Mouse (Mus musculus): Measurements from ENCODE around the gene Atf6.

Atf6 gene

DNA sequence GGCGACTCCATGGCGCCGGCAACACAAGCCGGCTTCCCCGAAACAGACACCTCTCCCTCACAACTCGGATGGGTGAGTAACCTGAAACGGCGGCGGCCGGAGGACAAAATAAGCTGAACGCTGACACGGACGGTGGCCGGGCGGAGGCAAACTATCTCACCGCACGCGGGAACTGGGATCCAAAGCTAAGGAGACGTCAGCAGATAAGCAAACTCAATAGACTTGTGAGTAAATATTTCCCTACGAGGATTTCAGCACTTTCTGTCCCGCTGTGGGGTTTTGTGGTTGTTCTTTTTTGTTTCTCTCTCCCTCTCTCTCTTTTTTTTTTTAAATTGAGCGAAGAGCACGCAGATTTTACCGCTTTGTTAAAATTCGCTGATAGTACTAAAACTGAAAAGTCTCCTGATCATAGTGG is at the start of gene Atf6:
Gene Atf6 (minus strand): TSS at position 81 of the 415 bp plus-strand sequence.
- in situ Hi-C loops (cut with MboI, MseI), result loop anchor here (25.0 kb wide), 2 partner anchors 655 to 1645 kb away; partner anchors contain the start of genes Cfap45 (in 1 of the 2), Tagln2 (in 1 of the 2) and Uhmk1 (in 1 of the 2)

DNA sequence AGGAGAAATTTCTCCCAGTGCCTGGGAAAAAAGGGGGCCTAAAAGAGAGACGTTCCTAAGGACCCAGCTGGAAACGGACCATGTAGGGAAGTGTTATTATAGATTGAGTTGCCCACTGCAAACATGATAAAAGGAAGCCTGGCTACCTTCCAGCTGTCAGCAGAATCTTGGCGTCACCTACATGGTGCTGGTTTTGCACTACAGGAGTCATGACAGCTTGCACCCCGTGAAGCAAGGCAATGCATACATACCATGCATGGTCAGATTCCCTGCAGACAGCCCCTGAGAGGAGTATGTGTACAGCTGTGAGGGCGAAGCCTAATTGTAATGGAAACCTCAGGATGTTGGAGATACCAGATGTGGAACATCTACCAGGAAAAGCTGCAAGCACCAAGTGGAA is 48.1 kb upstream of the Atf6 start:
- in situ Hi-C loops (cut with MboI, MseI), result no loop called here

DNA sequence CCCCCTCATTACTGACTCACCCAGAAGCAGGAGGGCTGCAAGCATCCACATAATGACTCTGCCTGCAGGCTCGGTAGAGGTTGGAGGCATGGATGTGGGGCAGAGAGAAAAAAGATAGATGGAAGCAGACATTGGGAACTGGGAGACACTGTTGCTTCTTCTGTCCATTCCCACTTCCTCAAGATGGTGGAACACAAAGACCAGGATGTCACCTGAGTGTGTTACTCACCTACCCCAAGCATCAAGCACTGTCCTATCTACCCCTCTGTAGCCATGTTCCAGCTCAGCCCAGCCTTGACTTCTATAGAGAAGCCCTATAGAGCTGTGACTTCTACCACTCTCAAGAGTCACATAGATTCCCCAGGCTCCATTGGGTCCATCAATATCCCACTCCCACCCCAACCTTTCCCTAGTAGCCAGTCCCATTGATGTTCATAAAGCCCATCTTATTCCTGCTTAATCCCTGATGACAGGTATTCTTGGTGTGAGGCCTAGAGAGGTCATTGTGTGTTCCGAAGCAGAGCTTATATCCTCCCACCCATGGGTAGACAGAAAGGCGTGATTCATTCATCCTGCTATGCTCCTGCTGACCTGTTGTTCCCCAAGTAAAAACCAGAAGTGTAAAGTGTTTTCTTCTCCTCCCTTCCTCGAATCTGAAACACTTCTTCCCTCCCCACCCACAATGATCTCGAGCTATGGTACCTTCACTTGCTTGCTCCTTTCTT is 45.5 kb upstream of the Atf6 start, which contains the start of gene Fcrlb:
Gene Fcrlb (minus strand): TSS at position 51 of the 725 bp plus-strand sequence.
- in situ Hi-C loops (cut with MboI, MseI), result no loop called here

DNA sequence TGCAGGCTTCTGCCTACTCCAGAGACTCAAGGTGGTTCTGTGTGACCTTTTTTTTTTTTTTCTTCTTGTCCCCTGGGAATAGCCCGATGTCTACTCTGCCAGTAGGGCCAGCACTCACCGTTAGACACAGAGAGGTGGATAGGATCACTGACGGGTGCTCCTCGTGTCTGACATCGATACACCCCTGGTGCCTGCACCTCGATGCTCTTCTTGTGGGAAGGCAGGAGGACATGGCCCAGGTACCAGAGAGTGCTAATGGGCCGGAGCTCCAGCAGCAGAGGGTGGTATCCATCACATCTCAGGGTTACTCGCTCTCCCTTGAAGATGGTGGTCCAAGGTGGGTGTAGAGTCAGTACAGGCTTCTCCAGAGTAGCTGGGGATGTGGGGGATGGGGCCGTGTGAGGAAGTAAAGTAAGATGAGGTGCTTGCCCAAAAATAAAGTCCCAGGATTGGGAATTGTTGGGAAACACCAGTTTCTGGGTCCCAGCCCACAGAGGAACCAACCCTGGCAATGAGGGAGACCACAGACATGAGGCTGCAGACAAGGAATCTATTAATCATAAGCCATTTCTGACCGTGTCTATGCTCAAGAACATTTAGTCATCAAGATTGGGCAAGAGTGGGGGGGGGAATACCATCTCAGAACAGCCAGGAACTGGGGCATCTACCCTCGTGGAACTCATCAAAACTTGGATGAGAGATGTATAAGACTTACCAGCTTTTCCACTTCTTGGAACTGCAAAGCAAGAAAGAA is 44.5 kb upstream of the Atf6 start:
- in situ Hi-C loops (cut with MboI, MseI), result no loop called here

DNA sequence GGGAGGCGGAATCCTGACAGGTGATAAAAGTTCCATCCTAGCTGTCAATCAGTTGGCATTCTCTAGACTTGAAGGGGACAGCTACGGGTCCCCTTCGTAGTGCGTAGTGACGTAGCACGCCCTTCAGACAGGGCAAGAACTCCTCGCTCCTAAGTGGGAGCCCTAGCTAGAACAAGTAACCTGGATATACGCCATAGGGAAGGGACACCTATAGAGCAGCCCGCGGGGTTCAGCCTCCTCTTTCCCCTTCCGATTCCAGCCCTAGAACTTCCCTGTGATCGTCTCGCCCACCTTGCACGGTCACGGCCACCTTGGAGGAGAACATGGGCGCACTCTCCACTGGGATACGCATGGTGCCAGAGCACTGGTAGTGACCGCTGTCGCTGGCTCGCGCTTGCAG is 40.8 kb upstream of the Atf6 start:
- in situ Hi-C loops (cut with MboI, MseI), result no loop called here

DNA sequence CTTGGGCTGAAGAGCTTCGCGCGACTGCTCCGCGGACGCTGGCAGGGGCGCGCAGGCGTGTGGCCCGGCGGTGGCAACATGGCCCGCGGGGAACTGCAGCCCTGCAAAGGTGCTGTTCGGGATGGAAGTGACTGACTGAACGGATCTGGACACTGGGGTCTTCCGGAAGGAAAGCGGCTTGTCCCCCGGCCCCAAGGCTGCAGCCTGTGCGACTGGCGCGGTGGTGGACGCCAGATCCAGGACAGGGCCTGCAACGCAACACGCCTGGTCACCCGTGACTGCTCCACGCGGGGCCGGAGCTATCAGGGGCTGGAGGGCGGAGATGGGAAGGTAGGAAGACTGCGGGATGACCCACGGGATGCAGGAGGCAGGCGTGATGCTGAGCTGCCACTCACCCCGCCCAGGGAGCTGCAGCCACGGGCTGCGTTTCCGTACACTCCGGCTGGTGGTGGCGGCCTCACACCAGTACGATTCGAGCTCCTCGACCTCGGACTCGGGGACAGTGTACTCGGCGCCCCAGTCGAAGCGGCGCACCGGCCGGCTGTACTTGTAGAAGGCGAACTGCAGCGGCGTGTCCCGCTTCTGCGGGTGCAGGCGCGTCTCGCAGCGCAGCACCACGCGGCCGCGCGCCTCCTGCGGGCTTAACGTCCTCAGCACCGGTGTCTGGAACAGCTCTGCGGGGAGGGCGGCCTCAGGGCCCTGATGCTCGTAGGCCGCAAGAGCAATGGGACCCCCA is 40.1 kb upstream of the Atf6 start:
- in situ Hi-C loops (cut with MboI, MseI), result no loop called here

GRCm38 (mm10) chr1:170907111-170907455 is 39.5 kb upstream of the Atf6 start:
- in situ Hi-C loops (cut with MboI, MseI), result no loop called here

DNA sequence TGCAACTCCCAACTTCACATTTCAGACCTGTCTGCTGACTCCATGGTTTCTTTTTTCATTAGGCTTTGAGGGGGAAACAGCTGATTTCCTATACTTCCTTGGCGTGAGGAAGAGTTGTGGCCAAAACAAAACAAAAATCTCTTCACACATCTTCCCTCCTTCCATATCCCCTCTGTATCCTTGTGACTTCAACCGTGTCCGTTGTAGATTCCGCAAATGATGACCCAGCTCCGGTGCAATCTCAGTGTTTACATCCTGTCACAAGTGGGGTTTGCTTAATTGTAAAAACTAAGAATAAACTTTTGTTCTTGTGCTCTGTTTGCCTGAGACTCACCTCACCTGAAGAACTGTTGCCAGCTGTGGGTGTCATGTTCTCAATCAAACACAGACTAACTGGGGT is 35.9 kb upstream of the Atf6 start:
- in situ Hi-C loops (cut with MboI, MseI), result loop anchor here (5.0 kb wide), 2 partner anchors 94 to 174 kb away; no protein-coding TSS in a partner anchor

GRCm38 (mm10) chr1:170901536-170902238 is 34.1 kb upstream of the Atf6 start:
- in situ Hi-C loops (cut with MboI, MseI), result loop anchor here (5.0 kb wide), 2 partner anchors 96 to 176 kb away; no protein-coding TSS in a partner anchor

DNA sequence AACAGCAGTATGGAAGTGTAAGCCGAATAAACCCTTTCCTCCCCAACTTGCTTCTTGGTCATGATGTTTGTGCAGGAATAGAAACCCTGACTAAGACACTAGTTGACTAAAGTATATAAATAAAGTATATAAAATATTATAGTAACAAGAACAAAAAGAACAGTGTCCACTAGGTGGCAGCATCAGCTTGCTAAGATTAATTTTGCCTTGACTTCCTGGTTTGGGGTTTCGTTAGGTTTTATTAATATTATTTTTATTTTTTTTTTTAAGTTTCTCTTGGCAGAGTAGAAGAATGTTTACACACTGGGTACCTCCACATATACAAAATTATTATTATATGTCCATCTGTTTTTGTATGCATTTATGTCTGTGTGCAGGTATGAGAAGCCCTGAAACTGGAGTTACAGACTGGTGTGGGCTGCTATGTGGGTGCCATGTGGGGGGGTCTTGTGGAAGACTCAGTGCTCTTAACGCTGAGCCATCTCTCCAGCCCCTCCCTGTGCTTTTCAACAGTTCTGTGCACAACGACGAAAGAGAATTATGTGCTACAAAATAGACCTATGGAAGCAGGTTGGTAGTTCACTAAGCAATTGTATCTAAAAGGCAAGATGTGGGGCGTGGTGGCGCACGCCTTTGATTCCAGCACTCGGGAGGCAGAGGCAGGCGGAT is 33.4 kb upstream of the Atf6 start:
- in situ Hi-C loops (cut with MboI, MseI), result loop anchor here (5.0 kb wide), 2 partner anchors 96 to 176 kb away; no protein-coding TSS in a partner anchor

DNA sequence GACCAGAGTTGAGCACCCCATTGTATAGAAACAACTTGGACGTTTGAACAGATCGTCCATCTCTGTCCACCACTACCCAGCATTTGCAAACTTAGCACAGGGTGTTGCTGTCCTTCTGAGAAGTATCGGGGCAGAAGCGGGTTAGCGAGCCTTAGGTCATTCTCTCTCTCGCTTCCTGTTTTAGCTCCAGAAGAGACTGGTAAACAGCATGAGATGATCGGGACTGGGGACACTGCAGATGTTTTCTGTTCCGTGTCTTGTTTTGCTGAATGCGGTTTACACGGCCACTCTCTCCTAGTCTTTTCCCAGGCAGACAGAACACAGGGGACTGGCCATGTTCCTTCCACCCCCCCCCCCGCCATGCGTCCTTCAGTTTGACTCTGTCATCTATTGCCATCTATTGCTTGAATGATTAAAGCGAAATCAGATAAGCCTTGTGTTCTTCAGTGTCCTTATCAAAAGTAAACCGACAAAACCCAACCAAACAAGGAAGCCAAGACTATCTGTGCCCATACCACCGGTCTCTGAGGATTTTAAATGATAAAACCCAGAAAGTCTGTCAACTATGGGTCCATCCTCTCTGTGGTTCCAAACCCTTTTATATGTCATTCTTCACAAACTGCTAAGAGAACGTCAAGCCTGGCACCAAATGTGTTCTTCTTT is 31.0 kb upstream of the Atf6 start:
- in situ Hi-C loops (cut with MboI, MseI), result loop anchor here (5.0 to 25.0 kb wide), 2 partner anchors 94 to 364 kb away; partner anchors contain the start of genes Adamts4 (in 1 of the 2), B4galt3 (in 1 of the 2) and Ndufs2 (in 1 of the 2)

DNA sequence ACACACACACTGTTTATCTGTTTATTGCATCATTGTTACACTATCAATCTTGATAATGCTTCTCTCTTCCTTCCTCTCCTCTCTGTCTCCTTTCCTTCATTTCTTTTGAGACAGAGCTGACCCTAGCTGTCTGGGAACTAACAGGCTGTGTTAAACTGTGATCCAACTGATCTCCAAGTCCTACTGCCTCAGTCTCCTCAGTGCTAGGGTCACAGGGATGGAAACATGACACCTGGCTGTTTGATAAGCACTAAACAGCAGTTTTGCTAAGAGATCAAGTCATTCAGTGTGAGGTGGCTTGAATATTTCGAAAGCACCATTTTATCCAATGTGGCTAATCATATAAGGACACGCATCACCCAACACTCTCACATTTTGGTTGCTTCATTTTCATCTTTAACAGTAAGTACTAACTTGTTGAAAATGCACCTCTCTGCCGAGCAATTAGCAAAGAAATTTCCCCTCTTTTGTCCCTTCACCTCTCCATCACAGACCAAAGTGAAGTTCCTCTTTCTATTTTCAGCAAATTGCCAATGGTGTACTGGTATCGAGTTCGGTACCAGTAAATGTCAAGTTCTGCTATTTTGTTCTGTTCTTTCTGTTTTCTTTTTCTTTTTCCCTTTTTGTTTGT is 29.2 kb upstream of the Atf6 start:
- in situ Hi-C loops (cut with MboI, MseI), result loop anchor here (5.0 to 25.0 kb wide), 2 partner anchors 96 to 366 kb away; partner anchors contain the start of genes Adamts4 (in 1 of the 2), B4galt3 (in 1 of the 2) and Ndufs2 (in 1 of the 2)

- in situ Hi-C loops (cut with MboI, MseI), result loop anchor here (5.0 to 25.0 kb wide), 2 partner anchors 97 to 367 kb away; partner anchors contain the start of genes Adamts4 (in 1 of the 2), B4galt3 (in 1 of the 2) and Ndufs2 (in 1 of the 2)
Observed at GRCm38 (mm10) chr1:170894603-170895602, 27.3 kb upstream of the Atf6 start.

DNA sequence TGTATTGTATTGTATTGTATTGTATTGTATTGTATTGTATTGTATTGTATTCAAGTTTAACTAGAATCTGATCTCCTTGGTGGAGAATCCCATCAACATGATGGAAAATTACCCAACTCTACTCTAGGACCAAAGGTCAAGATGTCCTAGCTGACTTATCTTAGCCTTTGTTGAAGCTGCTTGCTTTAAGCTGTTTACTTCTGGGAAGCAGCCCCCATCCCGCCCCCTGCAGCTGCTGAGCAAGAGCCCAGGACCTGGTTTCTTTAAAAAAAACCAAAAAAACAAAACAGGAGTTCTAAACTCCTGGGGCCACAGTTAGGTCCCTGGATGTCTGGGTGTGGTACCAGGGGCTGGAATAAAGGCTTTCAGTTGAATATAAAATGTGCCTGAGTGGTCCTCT is 24.7 kb upstream of the Atf6 start:
- in situ Hi-C loops (cut with MboI, MseI), result loop anchor here in 1 of 2 experiments (25.0 kb wide), 1 partner anchor 370 kb away; the partner anchor contains the start of genes Adamts4, B4galt3 and Ndufs2

DNA sequence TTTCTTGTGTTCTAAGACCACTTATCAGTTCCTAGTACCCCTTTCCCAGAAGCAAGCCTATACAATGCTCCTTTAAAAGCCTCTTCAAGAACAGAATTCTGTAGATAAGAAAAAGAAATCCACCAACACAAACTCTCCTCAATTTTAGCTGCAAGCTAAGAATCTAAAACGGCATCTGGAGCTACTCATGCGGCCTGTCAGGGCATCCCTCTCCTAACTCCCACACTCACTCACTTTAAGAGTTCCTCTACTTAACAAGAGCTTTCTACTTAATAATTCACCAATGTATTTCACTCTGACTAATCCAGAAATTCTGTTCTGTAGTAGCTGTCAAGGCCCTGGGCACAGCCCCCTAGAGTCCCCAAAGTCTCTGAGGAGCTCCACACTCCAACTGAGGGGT is 24.1 kb upstream of the Atf6 start:
- in situ Hi-C loops (cut with MboI, MseI), result loop anchor here in 1 of 2 experiments (25.0 kb wide), 1 partner anchor 371 kb away; the partner anchor contains the start of genes Adamts4, B4galt3 and Ndufs2

DNA sequence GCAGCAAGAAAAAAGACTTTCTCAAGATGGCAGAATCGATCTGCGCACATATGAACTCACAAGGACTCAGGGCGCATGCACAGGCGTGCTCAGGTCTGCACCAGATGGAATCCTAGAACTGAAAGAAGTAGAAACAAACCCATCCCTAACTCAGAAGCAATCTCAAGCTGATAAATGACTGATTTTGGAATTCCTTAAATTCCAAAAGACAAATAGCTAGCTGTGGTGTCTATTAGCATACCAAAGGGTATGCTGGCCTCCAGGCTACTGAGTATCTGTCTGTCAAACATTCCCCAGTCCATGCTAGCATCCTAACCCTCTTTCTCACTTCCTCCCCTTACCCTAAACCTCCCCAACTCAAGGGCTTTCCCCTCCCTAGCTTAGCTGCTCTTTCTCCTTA is 21.7 kb upstream of the Atf6 start:
- in situ Hi-C loops (cut with MboI, MseI), result loop anchor here in 1 of 2 experiments (25.0 kb wide), 1 partner anchor 373 kb away; the partner anchor contains the start of genes Adamts4, B4galt3 and Ndufs2

DNA sequence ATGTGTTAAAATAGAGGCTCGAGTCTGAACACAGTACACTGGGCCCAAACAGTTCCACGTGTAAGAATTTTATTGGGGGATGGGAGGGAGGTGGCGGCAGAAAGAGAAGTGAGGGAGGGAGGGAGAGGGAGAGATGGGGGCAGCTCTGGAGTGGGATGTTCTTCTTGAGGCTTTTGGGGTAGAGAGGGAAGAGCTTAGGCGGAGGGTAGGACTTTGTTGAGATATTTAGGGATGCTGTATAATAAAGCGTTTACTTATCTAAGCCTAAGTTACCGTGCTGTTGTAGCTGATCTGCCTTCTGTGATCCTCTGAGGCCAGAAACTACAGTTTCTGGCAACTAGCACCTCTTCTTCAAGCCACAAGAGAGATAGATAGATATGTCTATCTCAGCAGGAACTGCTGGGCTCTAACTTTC is 18.5 kb upstream of the Atf6 start:
- in situ Hi-C loops (cut with MboI, MseI), result loop anchor here in 1 of 2 experiments (25.0 kb wide), 1 partner anchor 376 kb away; the partner anchor contains the start of genes Adamts4, B4galt3 and Ndufs2
